Mouse (Mus musculus) bone marrow, adult 2 months (tissue): ENCODE results near the gene Sap30bp.

Source experiments
- CTCF ChIP-seq: fragments of 200-500 bp; IDR thresholded peaks from 2 replicates; pipeline ENCODE4 v1.5.1; 2011; ENCODE audit warnings: low read length, control low read depth; ENCODE audit not compliant: control insufficient read depth, insufficient read depth
- POLR2A ChIP-seq: fragments of 200-500 bp; IDR thresholded peaks from 2 replicates; pipeline ENCODE4 v1.6.1; 2011; ENCODE audit warnings: low read depth, mild to moderate bottlenecking, control low read depth, low read length, borderline replicate concordance; ENCODE audit not compliant: control insufficient read depth

- TF ChIP-seq POLR2A (no peak), CTCF (no peak)
Observed at GRCm38 (mm10) chr11:115983291-115983690, 50.2 kb downstream of the Sap30bp start.
